Mouse (Mus musculus) kidney, adult 2 months (tissue): ENCODE measurements around the gene Nhlrc1.

Experiments
- CTCF ChIP-seq: fragments of 200-500 bp; conservative IDR thresholded peaks from 2 replicates; pipeline ENCODE4 v1.5.1; 2011; ENCODE audit warnings: low read depth, mild to moderate bottlenecking, control low read depth, low read length, moderate library complexity, mixed read lengths; ENCODE audit not compliant: insufficient read depth, insufficient read length
- POLR2A ChIP-seq: fragments of 200-500 bp; IDR thresholded peaks from one replicate; pipeline ENCODE4 v1.6.1; 2011; ENCODE audit warnings: low read depth, low read length, control low read depth

- TF ChIP-seq POLR2A (no peak), CTCF (no peak)
Observed at GRCm38 (mm10) chr13:46987941-46988340, 26.7 kb downstream of the Nhlrc1 start.
